Mouse (Mus musculus): ENCODE results near the gene Isy1. TPM values are rescaled to one million over a fixed set of nuclear protein-coding genes. Genes with fewer than 3 reads are reported as not detected.

The Isy1 gene
- polyA plus RNA-seq, 1 experiment from 2014 or later = 26.4 TPM

- Histone ChIP-seq H3K4me2 (replicated peaks; ENCODE audit: low read depth) (no peak overlapping the region), H3K27ac (ENCODE audit: low read depth, low read length) (no peak overlapping the region), H3K27me3 (replicated peaks; ENCODE audit: control insufficient read depth, insufficient read depth, low read length) (no peaks in the 10 kb centered on the region), H3K36me3 (ENCODE audit: control insufficient read depth, insufficient read depth) (peaks cover 46% of the 10 kb centered on the region), H3K9ac (ENCODE audit: low read depth, low read length) (no peak overlapping the region), H3K9me3 (ENCODE audit: control insufficient read depth) (no peaks in the 10 kb centered on the region), H3K4me1 (replicated peaks; ENCODE audit: control insufficient read depth, insufficient read depth, low read length) (peaks cover 7% of the 10 kb centered on the region; the same call in 1 of the 2 replicates), H3K4me3 (ENCODE audit: low read depth, low read length) (no peak overlapping the region)
- no peak for TF ChIP-seq CTCF (IDR thresholded peaks at IDR 0.05; ENCODE audit: low read depth)
- no peak for ATAC-seq
- 92% methylated on average over 13 of the region's 13 CpGs for WGBS
Measured at GRCm38 (mm10) chr6:87845031-87845695, 6.6 kb upstream of the Isy1 start.

- no peaks in the 10 kb centered on the region for H3K9me3 ChIP-seq (ENCODE audit: control insufficient read depth)
- H3K27ac ChIP-seq (ENCODE audit: low read depth, low read length) = no peak overlapping the region
- no peaks in the 10 kb centered on the region for H3K27me3 ChIP-seq (replicated peaks; ENCODE audit: control insufficient read depth, insufficient read depth, low read length)
- ATAC-seq = no peak
- no peak overlapping the region for H3K9ac ChIP-seq (ENCODE audit: low read depth, low read length)
- peak; percentile 62 for TF ChIP-seq CTCF (IDR thresholded peaks at IDR 0.05; ENCODE audit: low read depth)
- H3K4me2 ChIP-seq (replicated peaks; ENCODE audit: low read depth) = no peak overlapping the region
- H3K4me1 ChIP-seq (replicated peaks; ENCODE audit: control insufficient read depth, insufficient read depth, low read length) = 0 out of 2 replicates have a peak, but pooled peaks cover 3% of the 10 kb centered on the region
- H3K36me3 ChIP-seq (ENCODE audit: control insufficient read depth, insufficient read depth) = peaks cover 40% of the 10 kb centered on the region
- no peak overlapping the region for H3K4me3 ChIP-seq (ENCODE audit: low read depth, low read length)
- 24% methylated on average over 1 of the region's 1 CpGs for WGBS
Measured at GRCm38 (mm10) chr6:87842254-87842653, 3.7 kb upstream of the Isy1 start.

- Histone ChIP-seq H3K4me2 (replicated peaks; ENCODE audit: low read depth) (no peak overlapping the region), H3K36me3 (ENCODE audit: control insufficient read depth, insufficient read depth) (peaks cover 40% of the 10 kb centered on the region), H3K27me3 (replicated peaks; ENCODE audit: control insufficient read depth, insufficient read depth, low read length) (no peaks in the 10 kb centered on the region), H3K9ac (ENCODE audit: low read depth, low read length) (no peak overlapping the region), H3K9me3 (ENCODE audit: control insufficient read depth) (no peaks in the 10 kb centered on the region), H3K4me3 (ENCODE audit: low read depth, low read length) (no peak overlapping the region), H3K4me1 (replicated peaks; ENCODE audit: control insufficient read depth, insufficient read depth, low read length) (no peaks in the 10 kb centered on the region), H3K27ac (ENCODE audit: low read depth, low read length) (no peak overlapping the region)
- 0 out of 2 replicates have a peak, but pooled peaks have one; percentile 12 for TF ChIP-seq CTCF (IDR thresholded peaks at IDR 0.05; ENCODE audit: low read depth)
- no peak for ATAC-seq
- WGBS = 73% methylated on average over 8 of the region's 8 CpGs
Measured at GRCm38 (mm10) chr6:87841635-87842034, 3.0 kb upstream of the Isy1 start.

GRCm38 (mm10) chr6:87839797-87840341 is 1.3 kb upstream of the Isy1 start:
- 53% methylated on average over 11 of the region's 11 CpGs for WGBS
- peak overlapping the region; percentile 86 for H3K4me2 ChIP-seq (replicated peaks; ENCODE audit: low read depth)
- no peak for TF ChIP-seq CTCF (IDR thresholded peaks at IDR 0.05; ENCODE audit: low read depth)
- H3K36me3 ChIP-seq (ENCODE audit: control insufficient read depth, insufficient read depth) = peaks cover 30% of the 10 kb centered on the region
- 0 out of 2 replicates have a peak overlapping the region, but pooled peaks have one; percentile 98 for H3K27ac ChIP-seq (ENCODE audit: low read depth, low read length)
- H3K27me3 ChIP-seq (replicated peaks; ENCODE audit: control insufficient read depth, insufficient read depth, low read length) = no peaks in the 10 kb centered on the region
- no peaks in the 10 kb centered on the region for H3K9me3 ChIP-seq (ENCODE audit: control insufficient read depth)
- no peaks in the 10 kb centered on the region for H3K4me1 ChIP-seq (replicated peaks; ENCODE audit: control insufficient read depth, insufficient read depth, low read length)
- no peak for ATAC-seq
- no peak overlapping the region for H3K4me3 ChIP-seq (ENCODE audit: low read depth, low read length)
- no peak overlapping the region for H3K9ac ChIP-seq (ENCODE audit: low read depth, low read length)

GRCm38 (mm10) chr6:87835695-87836094 is 2.9 kb downstream of the Isy1 start, which contains the start of gene Gm45140:
TSS of gene Gm45140 (minus strand) at chr6:87835795.
- no peak within 1 kb of the TSS for H3K4me3 ChIP-seq (ENCODE audit: low read depth, low read length)
- TF ChIP-seq CTCF (IDR thresholded peaks at IDR 0.05; ENCODE audit: low read depth) = no peak
- no peak within 1 kb of the TSS for H3K9ac ChIP-seq (ENCODE audit: low read depth, low read length)
- ATAC-seq = no peak
- no peaks in the 10 kb centered on the region for H3K9me3 ChIP-seq (ENCODE audit: control insufficient read depth)
- peaks cover 17% of the 10 kb centered on the region for H3K36me3 ChIP-seq (ENCODE audit: control insufficient read depth, insufficient read depth)
- no peaks in the 10 kb centered on the region for H3K27me3 ChIP-seq (replicated peaks; ENCODE audit: control insufficient read depth, insufficient read depth, low read length)
- H3K27ac ChIP-seq (ENCODE audit: low read depth, low read length) = no peak within 1 kb of the TSS
- no peak within 1 kb of the TSS for H3K4me2 ChIP-seq (replicated peaks; ENCODE audit: low read depth)
- no peaks in the 10 kb centered on the region for H3K4me1 ChIP-seq (replicated peaks; ENCODE audit: control insufficient read depth, insufficient read depth, low read length)
- WGBS = 93% methylated on average over 7 of the region's 7 CpGs

- no peak overlapping the region for H3K27ac ChIP-seq (ENCODE audit: low read depth, low read length)
- H3K4me3 ChIP-seq (ENCODE audit: low read depth, low read length) = no peak overlapping the region
- no peak overlapping the region for H3K9ac ChIP-seq (ENCODE audit: low read depth, low read length)
- no peak for TF ChIP-seq CTCF (IDR thresholded peaks at IDR 0.05; ENCODE audit: low read depth)
- no peaks in the 10 kb centered on the region for H3K4me1 ChIP-seq (replicated peaks; ENCODE audit: control insufficient read depth, insufficient read depth, low read length)
- 92% methylated on average over 2 of the region's 2 CpGs for WGBS
- peaks cover 80% of the 10 kb centered on the region for H3K36me3 ChIP-seq (ENCODE audit: control insufficient read depth, insufficient read depth)
- H3K4me2 ChIP-seq (replicated peaks; ENCODE audit: low read depth) = no peak overlapping the region
- no peaks in the 10 kb centered on the region for H3K9me3 ChIP-seq (ENCODE audit: control insufficient read depth)
- ATAC-seq = no peak
- no peaks in the 10 kb centered on the region for H3K27me3 ChIP-seq (replicated peaks; ENCODE audit: control insufficient read depth, insufficient read depth, low read length)
Measured at GRCm38 (mm10) chr6:87820366-87820765, 18.2 kb downstream of the Isy1 start.
